Mouse (Mus musculus): Measurements from ENCODE around the gene Srpx. TPM values are rescaled to one million over a fixed set of nuclear protein-coding genes. Genes with fewer than 3 reads are reported as not detected.

Gene Srpx
- polyA plus RNA-seq, 1 experiment, result not detected

- Histone ChIP-seq H3K79me3 (ENCODE audit: low read depth) (no peaks in the 10 kb centered on the region), H3K79me2 (ENCODE audit: control insufficient read depth, insufficient read depth) (no peaks in the 10 kb centered on the region), H3ac (ENCODE audit: control insufficient read depth, insufficient read length, low read depth) (no peak overlapping the region), H3K36me3 (ENCODE audit: control insufficient read depth, insufficient read depth) (no peaks in the 10 kb centered on the region), H3K4me3 (ENCODE audit: insufficient read depth, poor library complexity, severe bottlenecking) (no peak overlapping the region), H3K27me3 (ENCODE audit: control insufficient read depth, insufficient read depth, insufficient read length) (no peaks in the 10 kb centered on the region)
- no peak for TF ChIP-seq FOSL1 (IDR thresholded peaks at IDR 0.05; ENCODE audit: insufficient read depth, low read length, poor library complexity, severe bottlenecking)
- TF ChIP-seq CEBPB (IDR thresholded peaks at IDR 0.05; ENCODE audit: low read depth), result no peak
- no peak for TF ChIP-seq CTCF (IDR thresholded peaks at IDR 0.05; ENCODE audit: control insufficient read depth, insufficient read depth, insufficient read length)
- TF ChIP-seq MYOG (IDR thresholded peaks at IDR 0.05; ENCODE audit: control insufficient read depth, extremely low read depth, insufficient read length), result no peak
- no peak for TF ChIP-seq MAX (IDR thresholded peaks at IDR 0.05)
- TF ChIP-seq MYOD1 (IDR thresholded peaks at IDR 0.05; ENCODE audit: control insufficient read depth, insufficient read length, low read depth), result no peak
- TF ChIP-seq USF1 (IDR thresholded peaks at IDR 0.05; ENCODE audit: low read depth), result no peak
These were observed 14.8 kb downstream of the Srpx start for GRCm38 (mm10) chrX:10102739-10103138.

DNA sequence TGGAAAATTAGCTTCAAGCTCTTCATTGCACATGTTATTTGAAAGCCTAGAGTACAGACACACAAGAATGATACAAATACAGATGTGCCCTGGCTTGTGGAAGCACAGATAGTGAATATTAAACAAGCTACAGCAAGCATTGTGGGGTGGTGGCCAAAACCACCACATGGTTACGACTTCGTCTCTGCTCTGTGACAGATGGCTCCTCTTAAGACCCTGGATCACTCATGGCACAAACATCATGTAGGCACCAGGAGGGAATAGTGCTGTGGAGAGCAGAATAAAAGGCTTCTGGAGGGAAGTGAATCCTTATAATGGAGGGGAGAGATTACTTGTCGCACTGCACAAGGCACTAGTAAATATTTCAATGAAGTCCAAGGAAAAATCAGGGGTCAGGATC, 21.7 kb downstream of the Srpx start:
- no peak overlapping the region for H3K4me3 ChIP-seq (ENCODE audit: insufficient read depth, poor library complexity, severe bottlenecking)
- H3K36me3 ChIP-seq (ENCODE audit: control insufficient read depth, insufficient read depth), result no peaks in the 10 kb centered on the region
- H3K79me3 ChIP-seq (ENCODE audit: low read depth), result no peaks in the 10 kb centered on the region
- H3K27me3 ChIP-seq (ENCODE audit: control insufficient read depth, insufficient read depth, insufficient read length), result no peaks in the 10 kb centered on the region
- H3K79me2 ChIP-seq (ENCODE audit: control insufficient read depth, insufficient read depth), result no peaks in the 10 kb centered on the region
- H3ac ChIP-seq (ENCODE audit: control insufficient read depth, insufficient read length, low read depth), result no peak overlapping the region
- TF ChIP-seq USF1 (IDR thresholded peaks at IDR 0.05; ENCODE audit: low read depth) (no peak), MYOG (IDR thresholded peaks at IDR 0.05; ENCODE audit: control insufficient read depth, extremely low read depth, insufficient read length) (no peak), MAX (IDR thresholded peaks at IDR 0.05) (no peak), CTCF (IDR thresholded peaks at IDR 0.05; ENCODE audit: control insufficient read depth, insufficient read depth, insufficient read length) (no peak), CEBPB (IDR thresholded peaks at IDR 0.05; ENCODE audit: low read depth) (no peak), FOSL1 (IDR thresholded peaks at IDR 0.05; ENCODE audit: insufficient read depth, low read length, poor library complexity, severe bottlenecking) (no peak), MYOD1 (IDR thresholded peaks at IDR 0.05; ENCODE audit: control insufficient read depth, insufficient read length, low read depth) (no peak)

- H3K79me2 ChIP-seq (ENCODE audit: control insufficient read depth, insufficient read depth), result no peaks in the 10 kb centered on the region
- H3ac ChIP-seq (ENCODE audit: control insufficient read depth, insufficient read length, low read depth), result no peak overlapping the region
- no peak overlapping the region for H3K4me3 ChIP-seq (ENCODE audit: insufficient read depth, poor library complexity, severe bottlenecking)
- no peaks in the 10 kb centered on the region for H3K27me3 ChIP-seq (ENCODE audit: control insufficient read depth, insufficient read depth, insufficient read length)
- H3K79me3 ChIP-seq (ENCODE audit: low read depth), result no peaks in the 10 kb centered on the region
- no peak for TF ChIP-seq FOSL1 (IDR thresholded peaks at IDR 0.05; ENCODE audit: insufficient read depth, low read length, poor library complexity, severe bottlenecking)
- TF ChIP-seq CEBPB (IDR thresholded peaks at IDR 0.05; ENCODE audit: low read depth), result no peak
- TF ChIP-seq MYOG (IDR thresholded peaks at IDR 0.05; ENCODE audit: control insufficient read depth, extremely low read depth, insufficient read length), result no peak
- no peak for TF ChIP-seq MYOD1 (IDR thresholded peaks at IDR 0.05; ENCODE audit: control insufficient read depth, insufficient read length, low read depth)
- no peak for TF ChIP-seq USF1 (IDR thresholded peaks at IDR 0.05; ENCODE audit: low read depth)
- no peak for TF ChIP-seq MAX (IDR thresholded peaks at IDR 0.05)
- no peak for TF ChIP-seq CTCF (IDR thresholded peaks at IDR 0.05; ENCODE audit: control insufficient read depth, insufficient read depth, insufficient read length)
- no peaks in the 10 kb centered on the region for H3K36me3 ChIP-seq (ENCODE audit: control insufficient read depth, insufficient read depth)
These were observed 37.1 kb downstream of the Srpx start for GRCm38 (mm10) chrX:10080385-10080784.

GRCm38 (mm10) chrX:10079981-10080380, 37.5 kb downstream of the Srpx start:
- Histone ChIP-seq H3K4me3 (ENCODE audit: insufficient read depth, poor library complexity, severe bottlenecking) (no peak overlapping the region), H3K27me3 (ENCODE audit: control insufficient read depth, insufficient read depth, insufficient read length) (no peaks in the 10 kb centered on the region), H3K79me2 (ENCODE audit: control insufficient read depth, insufficient read depth) (no peaks in the 10 kb centered on the region), H3ac (ENCODE audit: control insufficient read depth, insufficient read length, low read depth) (no peak overlapping the region), H3K36me3 (ENCODE audit: control insufficient read depth, insufficient read depth) (no peaks in the 10 kb centered on the region), H3K79me3 (ENCODE audit: low read depth) (no peaks in the 10 kb centered on the region)
- no peak for TF ChIP-seq MYOD1 (IDR thresholded peaks at IDR 0.05; ENCODE audit: control insufficient read depth, insufficient read length, low read depth)
- TF ChIP-seq FOSL1 (IDR thresholded peaks at IDR 0.05; ENCODE audit: insufficient read depth, low read length, poor library complexity, severe bottlenecking), result no peak
- no peak for TF ChIP-seq MYOG (IDR thresholded peaks at IDR 0.05; ENCODE audit: control insufficient read depth, extremely low read depth, insufficient read length)
- no peak for TF ChIP-seq USF1 (IDR thresholded peaks at IDR 0.05; ENCODE audit: low read depth)
- no peak for TF ChIP-seq CEBPB (IDR thresholded peaks at IDR 0.05; ENCODE audit: low read depth)
- no peak for TF ChIP-seq MAX (IDR thresholded peaks at IDR 0.05)
- no peak for TF ChIP-seq CTCF (IDR thresholded peaks at IDR 0.05; ENCODE audit: control insufficient read depth, insufficient read depth, insufficient read length)

GRCm38 (mm10) chrX:10073966-10074365, 43.5 kb downstream of the Srpx start:
- Histone ChIP-seq H3K27me3 (ENCODE audit: control insufficient read depth, insufficient read depth, insufficient read length) (no peaks in the 10 kb centered on the region), H3K79me2 (ENCODE audit: control insufficient read depth, insufficient read depth) (no peaks in the 10 kb centered on the region), H3ac (ENCODE audit: control insufficient read depth, insufficient read length, low read depth) (no peak overlapping the region), H3K79me3 (ENCODE audit: low read depth) (no peaks in the 10 kb centered on the region), H3K36me3 (ENCODE audit: control insufficient read depth, insufficient read depth) (no peaks in the 10 kb centered on the region), H3K4me3 (ENCODE audit: insufficient read depth, poor library complexity, severe bottlenecking) (no peak overlapping the region)
- TF ChIP-seq CEBPB (IDR thresholded peaks at IDR 0.05; ENCODE audit: low read depth) (no peak), MYOG (IDR thresholded peaks at IDR 0.05; ENCODE audit: control insufficient read depth, extremely low read depth, insufficient read length) (no peak)

DNA sequence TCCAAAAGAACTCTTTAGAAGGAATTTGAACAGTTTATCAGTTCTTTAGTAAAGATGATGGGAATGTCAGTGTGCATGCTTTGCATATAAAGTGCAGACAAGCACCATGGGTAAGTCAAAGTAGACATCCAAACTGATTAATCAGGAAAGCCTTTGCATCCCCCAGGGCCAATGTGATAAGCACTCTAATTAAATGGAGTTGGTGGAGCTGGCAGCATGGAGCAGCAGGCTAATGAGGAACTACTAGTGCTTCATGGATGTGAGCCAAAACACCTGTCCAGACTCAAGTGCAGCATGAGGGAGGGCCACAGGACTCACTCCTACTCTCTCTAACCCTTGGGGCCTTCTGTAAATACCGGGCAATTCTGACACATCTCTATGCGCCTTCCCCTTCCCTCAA, 46.0 kb downstream of the Srpx start:
- H3K4me3 ChIP-seq (ENCODE audit: insufficient read depth, poor library complexity, severe bottlenecking), result no peak overlapping the region
- no peak overlapping the region for H3ac ChIP-seq (ENCODE audit: control insufficient read depth, insufficient read length, low read depth)
- no peaks in the 10 kb centered on the region for H3K79me3 ChIP-seq (ENCODE audit: low read depth)
- H3K79me2 ChIP-seq (ENCODE audit: control insufficient read depth, insufficient read depth), result no peaks in the 10 kb centered on the region
- TF ChIP-seq USF1 (IDR thresholded peaks at IDR 0.05; ENCODE audit: low read depth) (no peak), MYOG (IDR thresholded peaks at IDR 0.05; ENCODE audit: control insufficient read depth, extremely low read depth, insufficient read length) (no peak), MAX (IDR thresholded peaks at IDR 0.05) (no peak), MYOD1 (IDR thresholded peaks at IDR 0.05; ENCODE audit: control insufficient read depth, insufficient read length, low read depth) (no peak), CTCF (IDR thresholded peaks at IDR 0.05; ENCODE audit: control insufficient read depth, insufficient read depth, insufficient read length) (no peak), CEBPB (IDR thresholded peaks at IDR 0.05; ENCODE audit: low read depth) (no peak), FOSL1 (IDR thresholded peaks at IDR 0.05; ENCODE audit: insufficient read depth, low read length, poor library complexity, severe bottlenecking) (no peak)
- no peaks in the 10 kb centered on the region for H3K36me3 ChIP-seq (ENCODE audit: control insufficient read depth, insufficient read depth)
- no peaks in the 10 kb centered on the region for H3K27me3 ChIP-seq (ENCODE audit: control insufficient read depth, insufficient read depth, insufficient read length)
